ENCODE assay signal across 15 mouse cellular contexts in the genomic region with DNA sequence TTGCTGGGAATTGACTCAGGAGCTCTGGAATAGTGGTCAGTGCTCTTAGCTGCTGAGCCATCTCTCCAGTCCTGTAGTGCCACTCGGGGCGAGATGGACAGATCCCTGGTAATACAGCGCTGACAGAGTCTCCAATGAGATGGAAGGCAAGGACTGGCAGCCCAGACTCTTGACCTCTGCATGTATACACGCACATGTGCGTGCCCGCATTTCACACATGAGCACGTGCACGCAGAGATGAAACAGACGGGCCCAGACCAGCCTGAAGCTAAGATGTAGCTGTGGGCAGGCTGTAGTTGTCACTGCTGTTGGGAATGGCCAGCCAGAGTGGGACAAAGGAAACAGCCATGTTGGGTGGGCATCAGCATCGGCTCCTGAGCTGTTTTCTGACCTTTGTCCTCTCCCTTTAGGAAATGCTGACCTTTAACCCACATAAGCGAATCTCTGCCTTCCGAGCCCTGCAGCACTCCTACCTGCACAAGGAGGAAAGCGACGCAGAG. TPM values are rescaled to one million over a fixed set of nuclear protein-coding genes. Genes with fewer than 3 reads are reported as not detected.
A peak's percentile ranks its signal among the peaks of the same experiment; 100 is the strongest.
DNase-seq lines count a peak whose midpoint lies in the region; ATAC-seq lines count a peak whose summit lies in the region.
"Had no signal": no experiment of that assay in that cellular context is flagged by ENCODE, and none has a peak within 500 bp of the region (broad histone marks: within the 10 kb centered on the region; RNA-seq: fewer than 3 reads in every experiment).

No protein-coding gene starts in this region.

- no peak overlapping the region for H3K9ac ChIP-seq in midbrain, embryonic 13.5 days (replicated peaks)
- no peak overlapping the region for H3K9ac ChIP-seq in midbrain, embryonic 15.5 days
- H3K9ac ChIP-seq in liver, embryonic 15.5 days, result no peak overlapping the region

- H3K4me3 ChIP-seq in midbrain, embryonic 13.5 days (replicated peaks), result 0 out of 2 replicates have a peak overlapping the region, but pooled peaks have one; percentile 8
- H3K4me3 ChIP-seq in midbrain, embryonic 15.5 days, result no peak overlapping the region
- peak overlapping the region; percentile 23; the same call in 1 of the 2 replicates for H3K4me3 ChIP-seq in embryonic facial prominence, embryonic 10.5 days
- H3K4me3 ChIP-seq in liver, embryonic 15.5 days (replicated peaks), result no peak overlapping the region

- H3K36me3 ChIP-seq in midbrain, embryonic 13.5 days, result peaks cover 40% of the 10 kb centered on the region
- peaks cover 36% of the 10 kb centered on the region for H3K36me3 ChIP-seq in midbrain, embryonic 15.5 days (replicated peaks)
- peaks cover 46% of the 10 kb centered on the region for H3K36me3 ChIP-seq in embryonic facial prominence, embryonic 10.5 days (replicated peaks)
- peaks cover 37% of the 10 kb centered on the region for H3K36me3 ChIP-seq in liver, embryonic 15.5 days (replicated peaks)

- intact Hi-C loops in heart, postnatal 25 days (cut with DNase I), result no loop called here
- intact Hi-C loops in left cerebral cortex, postnatal 14 days (cut with DNase I), result no loop called here

- 88% methylated on average over 14 of the region's 14 CpGs for WGBS in midbrain, embryonic 13.5 days
- 92% methylated on average over 14 of the region's 14 CpGs for WGBS in midbrain, embryonic 15.5 days
- 88% methylated on average over 14 of the region's 14 CpGs for WGBS in embryonic facial prominence, embryonic 10.5 days
- 81% methylated on average over 14 of the region's 14 CpGs for WGBS in liver, embryonic 15.5 days (ENCODE audit: insufficient replicate concordance)

- no peak overlapping the region for H3K4me2 ChIP-seq in midbrain, embryonic 13.5 days (replicated peaks)
- H3K4me2 ChIP-seq in midbrain, embryonic 15.5 days, result no peak overlapping the region
- peak overlapping the region; percentile 17; the same call in 1 of the 2 replicates for H3K4me2 ChIP-seq in liver, embryonic 15.5 days

- peak; percentile 91 for DNase-seq in heart, adult 11 months
- DNase-seq in heart, postnatal 25 days (ENCODE audit: low spot score), result no peak
- DNase-seq in embryonic facial prominence, embryonic 10.5 days (ENCODE audit: low spot score), result peak; percentile 20
- no peak for DNase-seq in left cerebral cortex, postnatal 14 days (ENCODE audit: low spot score in 2 of 2)
- DNase-seq: cerebellum, adult 11 months; heart, postnatal 14 days; kidney, adult 11 months; lung, postnatal 10 days; thymus, adult 2 months had no signal

- no peaks in the 10 kb centered on the region for H3K27me3 ChIP-seq in midbrain, embryonic 13.5 days
- H3K27me3 ChIP-seq in midbrain, embryonic 15.5 days (replicated peaks), result no peaks in the 10 kb centered on the region
- peaks cover 7% of the 10 kb centered on the region for H3K27me3 ChIP-seq in embryonic facial prominence, embryonic 10.5 days (replicated peaks; ENCODE audit: low read depth, poor library complexity, severe bottlenecking)
- H3K27me3 ChIP-seq in liver, embryonic 15.5 days, result peaks cover 12% of the 10 kb centered on the region
- H3K27me3 ChIP-seq: Patski had no signal

- peak overlapping the region; percentile 2; the same call in 1 of the 2 replicates for H3K27ac ChIP-seq in midbrain, embryonic 13.5 days
- H3K27ac ChIP-seq in midbrain, embryonic 15.5 days, result no peak overlapping the region
- H3K27ac ChIP-seq in embryonic facial prominence, embryonic 10.5 days (replicated peaks), result no peak overlapping the region
- 0 out of 2 replicates have a peak overlapping the region, but pooled peaks have one; percentile 0 for H3K27ac ChIP-seq in liver, embryonic 15.5 days (replicated peaks)

- no peak for ATAC-seq in midbrain, embryonic 13.5 days
- no peak for ATAC-seq in midbrain, embryonic 15.5 days (replicated peaks)
- ATAC-seq in liver, embryonic 15.5 days (ENCODE audit: insufficient read depth), result no peak
- no peak for ATAC-seq in megakaryocyte progenitor cell, adult 5-6 weeks (replicated peaks; ENCODE audit: poor library complexity)
- ATAC-seq: Patski had no signal

- H3K9me3 ChIP-seq in midbrain, embryonic 13.5 days, result no peaks in the 10 kb centered on the region
- no peaks in the 10 kb centered on the region for H3K9me3 ChIP-seq in midbrain, embryonic 15.5 days
- H3K9me3 ChIP-seq in embryonic facial prominence, embryonic 10.5 days, result no peaks in the 10 kb centered on the region
- H3K9me3 ChIP-seq in liver, embryonic 15.5 days (replicated peaks), result no peaks in the 10 kb centered on the region

- peaks cover 59% of the 10 kb centered on the region for H3K4me1 ChIP-seq in midbrain, embryonic 13.5 days (replicated peaks)
- H3K4me1 ChIP-seq in midbrain, embryonic 15.5 days, result peaks cover 57% of the 10 kb centered on the region
- H3K4me1 ChIP-seq in embryonic facial prominence, embryonic 10.5 days, result peaks cover 53% of the 10 kb centered on the region
- peaks cover 86% of the 10 kb centered on the region for H3K4me1 ChIP-seq in liver, embryonic 15.5 days (replicated peaks)

RNA-seq across cellular contexts. Expression of a gene that starts 3.2 kb away (rescaled TPM):
- 10 to 100 TPM; 76.1 to 83.3 TPM for total RNA-seq in heart, postnatal 25 days (2021)
- 1,636 and 1,639 TPM in 2 replicates for polyA plus RNA-seq in midbrain, embryonic 13.5 days (2015; fragmentation: Nextera tagmentation; extraction: Ambion mirVana)
- polyA plus RNA-seq in midbrain, embryonic 15.5 days (2015; fragmentation: Nextera tagmentation; extraction: Ambion mirVana), result 793 and 910 TPM in 2 replicates
- 3,008 and 3,023 TPM in 2 replicates for polyA plus RNA-seq in embryonic facial prominence, embryonic 10.5 days (2016; fragmentation: Nextera tagmentation; extraction: Ambion mirVana)
- polyA plus RNA-seq in liver, embryonic 15.5 days (2015; fragmentation: Nextera tagmentation; extraction: Ambion mirVana), result 338 and 361 TPM in 2 replicates
- 781 and 827 TPM in 2 replicates for total RNA-seq in megakaryocyte progenitor cell, adult 5-6 weeks (2015)
- total RNA-seq in megakaryocyte progenitor cell, adult 5-6 weeks (2017), result 536 and 567 TPM in 2 replicates
- total RNA-seq in left cerebral cortex, postnatal 14 days (2021), result 100 to 1,000 TPM in 1 of 2 experiments, 10 to 100 TPM in 1; 88.3 to 106 TPM

RNA-seq across cellular contexts. Expression of a gene that starts 3.5 kb away (rescaled TPM):
- total RNA-seq in heart, postnatal 25 days (2021), result 10 to 100 TPM; 43.4 to 47.4 TPM
- 136 and 138 TPM in 2 replicates for polyA plus RNA-seq in midbrain, embryonic 13.5 days (2015; fragmentation: Nextera tagmentation; extraction: Ambion mirVana)
- 113 and 120 TPM in 2 replicates for polyA plus RNA-seq in midbrain, embryonic 15.5 days (2015; fragmentation: Nextera tagmentation; extraction: Ambion mirVana)
- 168 and 180 TPM in 2 replicates for polyA plus RNA-seq in embryonic facial prominence, embryonic 10.5 days (2016; fragmentation: Nextera tagmentation; extraction: Ambion mirVana)
- 77.4 and 84.3 TPM in 2 replicates for polyA plus RNA-seq in liver, embryonic 15.5 days (2015; fragmentation: Nextera tagmentation; extraction: Ambion mirVana)
- 93.8 and 97.5 TPM in 2 replicates for total RNA-seq in megakaryocyte progenitor cell, adult 5-6 weeks (2015)
- total RNA-seq in megakaryocyte progenitor cell, adult 5-6 weeks (2017), result 67.2 and 73.0 TPM in 2 replicates
- 10 to 100 TPM; 67.1 to 74.5 TPM for total RNA-seq in left cerebral cortex, postnatal 14 days (2021)

RNA-seq across cellular contexts. Expression of a gene that starts 6.6 kb away (rescaled TPM):
- total RNA-seq in heart, postnatal 25 days (2021), result 1 to 10 TPM; 2.3 to 2.5 TPM
- 5.6 and 6.4 TPM in 2 replicates for polyA plus RNA-seq in midbrain, embryonic 13.5 days (2015; fragmentation: Nextera tagmentation; extraction: Ambion mirVana)
- 8.4 and 8.9 TPM in 2 replicates for polyA plus RNA-seq in midbrain, embryonic 15.5 days (2015; fragmentation: Nextera tagmentation; extraction: Ambion mirVana)
- polyA plus RNA-seq in embryonic facial prominence, embryonic 10.5 days (2016; fragmentation: Nextera tagmentation; extraction: Ambion mirVana), result 1.2 and 1.3 TPM in 2 replicates
- polyA plus RNA-seq in liver, embryonic 15.5 days (2015; fragmentation: Nextera tagmentation; extraction: Ambion mirVana), result 0.03 TPM in 1 of 2 replicates, not detected in the other
- 0.05 and 0.10 TPM in 2 replicates for total RNA-seq in megakaryocyte progenitor cell, adult 5-6 weeks (2015)
- total RNA-seq in megakaryocyte progenitor cell, adult 5-6 weeks (2017), result 0.08 TPM in 1 of 2 replicates, not detected in the other
- 10 to 100 TPM; 32.7 to 35.1 TPM for total RNA-seq in left cerebral cortex, postnatal 14 days (2021)
- total RNA-seq: granulocyte monocyte progenitor cell, adult 5-6 weeks had no signal

RNA-seq across cellular contexts. Expression of a gene that starts 8.5 kb away (rescaled TPM):
- total RNA-seq in heart, postnatal 25 days (2021), result 1 to 10 TPM; 5.9 to 7.3 TPM
- polyA plus RNA-seq in midbrain, embryonic 13.5 days (2015; fragmentation: Nextera tagmentation; extraction: Ambion mirVana), result 2.8 and 3.3 TPM in 2 replicates
- polyA plus RNA-seq in midbrain, embryonic 15.5 days (2015; fragmentation: Nextera tagmentation; extraction: Ambion mirVana), result 6.3 and 6.6 TPM in 2 replicates
- 0.04 and 0.21 TPM in 2 replicates for polyA plus RNA-seq in embryonic facial prominence, embryonic 10.5 days (2016; fragmentation: Nextera tagmentation; extraction: Ambion mirVana)
- 0.35 and 0.67 TPM in 2 replicates for polyA plus RNA-seq in liver, embryonic 15.5 days (2015; fragmentation: Nextera tagmentation; extraction: Ambion mirVana)
- 5.3 and 9.7 TPM in 2 replicates for total RNA-seq in megakaryocyte progenitor cell, adult 5-6 weeks (2015)
- 37.4 and 41.4 TPM in 2 replicates for total RNA-seq in megakaryocyte progenitor cell, adult 5-6 weeks (2017)
- total RNA-seq in left cerebral cortex, postnatal 14 days (2021), result 100 to 1,000 TPM; 704 to 706 TPM

RNA-seq across cellular contexts. Expression of a gene that starts 18.5 kb away (rescaled TPM):
- under 1 TPM in 1 of 2 experiments, not detected in 1; 0.14 TPM for total RNA-seq in heart, postnatal 25 days (2021)
- polyA plus RNA-seq in midbrain, embryonic 13.5 days (2015; fragmentation: Nextera tagmentation; extraction: Ambion mirVana), result 0.08 and 0.14 TPM in 2 replicates
- polyA plus RNA-seq in midbrain, embryonic 15.5 days (2015; fragmentation: Nextera tagmentation; extraction: Ambion mirVana), result 0.06 and 0.18 TPM in 2 replicates
- polyA plus RNA-seq in embryonic facial prominence, embryonic 10.5 days (2016; fragmentation: Nextera tagmentation; extraction: Ambion mirVana), result 0.14 TPM in 2 replicates
- polyA plus RNA-seq in liver, embryonic 15.5 days (2015; fragmentation: Nextera tagmentation; extraction: Ambion mirVana), result not detected in 2 replicates
- 0.10 TPM in 1 of 2 replicates, not detected in the other for total RNA-seq in megakaryocyte progenitor cell, adult 5-6 weeks (2015)
- total RNA-seq in megakaryocyte progenitor cell, adult 5-6 weeks (2017), result 0.30 TPM in 1 of 2 replicates, not detected in the other
- under 1 TPM; 0.59 to 0.61 TPM for total RNA-seq in left cerebral cortex, postnatal 14 days (2021)

Comparison
In these comparisons a context has a peak if more than half of its experiments do, and no peak if none do; other contexts are left out.
1. DNase-seq: peak in heart, adult 11 months (single experiment) and embryonic facial prominence, embryonic 10.5 days (single experiment); none in heart, postnatal 25 days (single experiment) and left cerebral cortex, postnatal 14 days (0 of 2).
2. H3K27ac ChIP-seq: peak in midbrain, embryonic 13.5 days (single experiment) and liver, embryonic 15.5 days (single experiment); none in midbrain, embryonic 15.5 days (single experiment) and embryonic facial prominence, embryonic 10.5 days (single experiment).
3. H3K4me3 ChIP-seq: peak in midbrain, embryonic 13.5 days (single experiment) and embryonic facial prominence, embryonic 10.5 days (single experiment); none in midbrain, embryonic 15.5 days (single experiment) and liver, embryonic 15.5 days (single experiment).